Mouse (Mus musculus) CH12.LX (cell line): ENCODE data around the gene Tmem11. TPM values are rescaled to one million over a fixed set of nuclear protein-coding genes. Genes with fewer than 3 reads are reported as not detected.

ENCODE experiments used
- DNase-seq: peaks from one replicate; pipeline ENCODE4 v3.0.0-alpha.2; 2013; ENCODE audit errors: extremely low read depth
- H3K27ac ChIP-seq: 2 replicates; pipeline ENCODE4 v1.5.1; 2012; ENCODE audit warnings: low read depth, mild to moderate bottlenecking, control low read depth, moderate library complexity; ENCODE audit not compliant: insufficient read depth
- H3K27me3 ChIP-seq: replicated peaks from 2 replicates; pipeline ENCODE3; 2012; ENCODE audit warnings: inconsistent platforms
- H3K36me3 ChIP-seq, 2 experiments: replicated peaks in 1 of 2; 2 replicates each; pipeline versions ENCODE3 to v1.6.1; 2012; ENCODE audit warnings: inconsistent platforms in 1 of 2, low read length in 1 of 2, mild to moderate bottlenecking in 1 of 2, mixed read lengths in 1 of 2, moderate library complexity in 1 of 2; ENCODE audit not compliant: control insufficient read depth in 1 of 2, insufficient read depth in 1 of 2
- H3K4me1 ChIP-seq, 2 experiments: 2 replicates each; pipeline ENCODE4 v1.6.1; 2012; ENCODE audit warnings: inconsistent platforms in 1 of 2, moderate library complexity in 1 of 2; ENCODE audit not compliant: insufficient read depth in 2 of 2, control insufficient read depth in 1 of 2
- H3K4me2 ChIP-seq: 2 replicates; pipeline ENCODE4 v1.6.1; 2012; ENCODE audit warnings: low read depth, mild to moderate bottlenecking, control low read depth; ENCODE audit not compliant: poor library complexity, insufficient read depth, severe bottlenecking
- H3K4me3 ChIP-seq, 3 experiments: fragments of 150-350 bp in 1 of 3; sonication (generic) in 1 of 3; replicated peaks in 1 of 3; 2 replicates each; pipeline versions ENCODE3 to v1.5.1; 2011 to 2012; ENCODE audit warnings: low read depth in 2 of 3, low read length in 2 of 3, mild to moderate bottlenecking in 2 of 3, moderate library complexity in 2 of 3, control low read depth in 1 of 3, improper control_type of control experiment in 1 of 3, inconsistent platforms in 1 of 3, mixed read lengths in 1 of 3; ENCODE audit not compliant: poor library complexity in 1 of 3
- H3K79me2 ChIP-seq: replicated peaks from 2 replicates; pipeline ENCODE4 v1.6.1; 2012; ENCODE audit warnings: mild to moderate bottlenecking, moderate library complexity; ENCODE audit not compliant: control insufficient read depth, poor library complexity, insufficient read depth, severe bottlenecking; ENCODE audit errors: extremely low read depth
- H3K9ac ChIP-seq: 2 replicates; pipeline ENCODE4 v1.6.1; 2012; ENCODE audit warnings: low read depth, mild to moderate bottlenecking, control low read depth, moderate library complexity; ENCODE audit not compliant: insufficient read depth
- H3K9me3 ChIP-seq: replicated peaks from 2 replicates; pipeline ENCODE3; 2012; ENCODE audit warnings: low read length, inconsistent platforms, mixed read lengths
- CHD1 ChIP-seq: IDR thresholded peaks from 2 replicates; pipeline ENCODE4 v1.6.1; 2012; ENCODE audit warnings: low read depth, low read length, improper control_type of control experiment, inconsistent platforms
- CHD2 ChIP-seq: IDR thresholded peaks from 2 replicates; pipeline ENCODE4 v1.6.1; 2011; ENCODE audit warnings: low read length, improper control_type of control experiment
- CTCF ChIP-seq, 2 experiments: IDR thresholded peaks in 1 of 2; conservative IDR thresholded peaks in 1 of 2; 2 replicates each; pipeline ENCODE4 v1.5.1; 2011 to 2012; ENCODE audit warnings: low read depth in 2 of 2, low read length in 2 of 2, improper control_type of control experiment in 1 of 2, inconsistent platforms in 1 of 2, mild to moderate bottlenecking in 1 of 2, moderate library complexity in 1 of 2
- ELF1 ChIP-seq: IDR thresholded peaks from 2 replicates; pipeline ENCODE4 v1.6.1; 2014; ENCODE audit warnings: low read depth, mild to moderate bottlenecking, inconsistent platforms, low read length, improper control_type of control experiment
- EP300 ChIP-seq: IDR thresholded peaks from 2 replicates; pipeline ENCODE4 v1.6.1; 2011; ENCODE audit warnings: low read length, improper control_type of control experiment
- ETS1 ChIP-seq: conservative IDR thresholded peaks from 2 replicates; pipeline ENCODE4 v1.6.1; 2012; ENCODE audit warnings: low read depth, mild to moderate bottlenecking, inconsistent platforms, low read length, improper control_type of control experiment, moderate library complexity
- IRF4 ChIP-seq: IDR thresholded peaks from 2 replicates; pipeline ENCODE4 v1.6.1; 2014; ENCODE audit warnings: low read depth, mild to moderate bottlenecking, inconsistent platforms, low read length, improper control_type of control experiment
- JUND ChIP-seq: conservative IDR thresholded peaks from 2 replicates; pipeline ENCODE4 v1.6.1; 2011; ENCODE audit warnings: low read depth, low read length, improper control_type of control experiment
- KAT2A ChIP-seq: IDR thresholded peaks from 2 replicates; pipeline ENCODE4 v1.6.1; 2012; ENCODE audit warnings: low read length, improper control_type of control experiment, inconsistent platforms; ENCODE audit not compliant: insufficient replicate concordance
- MAFK ChIP-seq: IDR thresholded peaks from 2 replicates; pipeline ENCODE4 v1.6.1; 2011; ENCODE audit warnings: low read length, improper control_type of control experiment; ENCODE audit not compliant: insufficient replicate concordance
- MXI1 ChIP-seq: IDR thresholded peaks from 2 replicates; pipeline ENCODE4 v1.6.1; 2011; ENCODE audit warnings: mild to moderate bottlenecking, low read depth, low read length, improper control_type of control experiment
- PAX5 ChIP-seq: IDR thresholded peaks from 2 replicates; pipeline ENCODE4 v1.6.1; 2012; ENCODE audit warnings: low read length, inconsistent platforms, mixed read lengths
- POLR2A ChIP-seq: IDR thresholded peaks from 2 replicates; pipeline ENCODE4 v1.6.1; 2011; ENCODE audit warnings: low read depth, mild to moderate bottlenecking, improper control_type of control experiment, low read length
- POLR2AphosphoS2 ChIP-seq: IDR thresholded peaks from 2 replicates; pipeline ENCODE4 v1.6.1; 2011; ENCODE audit warnings: low read depth, low read length, improper control_type of control experiment
- SIN3A ChIP-seq: IDR thresholded peaks from 2 replicates; pipeline ENCODE4 v1.6.1; 2012; ENCODE audit warnings: low read length, improper control_type of control experiment, inconsistent platforms
- SMC3 ChIP-seq: IDR thresholded peaks from 2 replicates; pipeline ENCODE4 v1.6.1; 2011; ENCODE audit warnings: low read depth, low read length, improper control_type of control experiment
- USF1 ChIP-seq: IDR thresholded peaks from 2 replicates; pipeline ENCODE4 v1.6.1; 2014; ENCODE audit warnings: low read depth, mild to moderate bottlenecking, inconsistent platforms, low read length, improper control_type of control experiment
- USF2 ChIP-seq: conservative IDR thresholded peaks from 2 replicates; pipeline ENCODE4 v1.6.1; 2011; ENCODE audit warnings: low read depth, low read length, improper control_type of control experiment
- ZNF384 ChIP-seq: IDR thresholded peaks from 2 replicates; pipeline ENCODE4 v1.6.1; 2012; ENCODE audit warnings: low read depth, low read length, improper control_type of control experiment, inconsistent platforms
- dilution Hi-C: fragments of 300-500 bp; cut with MboI; formaldehyde crosslinking; loops from 2 replicates; pipeline ENCODE4 v1.14.3; 2020; ENCODE audit warnings: low sequenced_read_pairs; ENCODE audit not compliant: extremely low pct_unique_long_range_greater_than_20kb, extremely low pct_ligation_motif_present
- in situ Hi-C: fragments of 300-500 bp; cut with MboI; formaldehyde crosslinking; loops from 3 replicates; pipeline ENCODE4 v1.14.3; 2019; ENCODE audit warnings: low sequenced_read_pairs, low pct_ligation_motif_present, low pct_unique_long_range_greater_than_20kb, mixed read lengths
- polyA plus RNA-seq: library from polyadenylated mRNA; unstranded; fragments of >175 nt; gene quantifications from 2 replicates; pipeline ENCODE4 v1.2.1, GENCODE M21; 2012; ENCODE audit warnings: low read depth; ENCODE audit not compliant: insufficient read length
- total RNA-seq, 2 experiments: library from RNA; depleted of rRNA; stranded (reverse); fragments of 300-350 nt in 1 of 2; fragments of >200 nt in 1 of 2; gene quantifications; 2 replicates each; pipeline ENCODE4 v1.2.3; 2012 to 2014

Tmem11 gene
- total and polyA plus RNA-seq, 3 experiments: 71.1 to 117 (median 83.0) TPM

DNA sequence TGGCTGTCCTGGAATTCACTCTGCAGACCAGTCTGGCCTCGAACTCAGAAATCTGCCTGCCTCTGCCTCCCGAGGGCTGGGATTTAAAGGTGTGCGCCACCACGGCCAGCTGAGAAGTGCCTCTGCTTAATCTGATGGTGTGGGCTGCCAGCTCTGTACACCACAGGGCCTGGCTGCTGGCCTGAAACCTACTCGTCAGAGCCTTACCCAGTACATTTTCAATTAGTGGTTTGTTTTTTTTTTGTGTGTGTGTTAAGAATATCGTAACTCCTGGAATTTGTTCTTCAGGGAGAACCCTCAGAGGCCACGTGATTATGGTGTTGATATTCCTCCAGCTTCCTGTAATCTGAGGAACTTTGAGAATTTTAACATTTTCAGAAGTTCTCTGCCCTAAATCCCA, 22.9 kb upstream of the Tmem11 start:
- no peak overlapping the region for H3K4me3 ChIP-seq
- no peak for DNase-seq
- H3K9me3 ChIP-seq: no peaks in the 10 kb centered on the region
- no peaks in the 10 kb centered on the region for H3K27me3 ChIP-seq
- no peak overlapping the region for H3K9ac ChIP-seq
- H3K27ac ChIP-seq: no peak overlapping the region
- no peak overlapping the region for H3K4me2 ChIP-seq
- 0 out of 4 replicates have a peak, but pooled peaks cover 0 to 2% of the 10 kb centered on the region in 2 experiments for H3K4me1 ChIP-seq
- H3K79me2 ChIP-seq: no peaks in the 10 kb centered on the region
- TF ChIP-seq ZNF384 (no peak), USF1 (no peak), KAT2A (no peak), SIN3A (no peak), IRF4 (no peak), USF2 (no peak), JUND (no peak), ETS1 (no peak), MXI1 (no peak), CHD2 (no peak), POLR2A (no peak), EP300 (no peak), PAX5 (no peak), CHD1 (no peak), MAFK (no peak), POLR2AphosphoS2 (no peak), CTCF (conservative IDR thresholded peaks at IDR 0.05 in 1 of 2, IDR thresholded peaks at IDR 0.05 in 1 of 2; ENCODE audit: low read depth in 2 of 2, low read length in 2 of 2) (no peak), ELF1 (no peak)
- dilution Hi-C loops: no loop called here
- in situ Hi-C loops: loop anchor here (10.0 kb wide), 1 partner anchor 143 kb away; no protein-coding TSS in a partner anchor
- peaks cover 13 to 35% of the 10 kb centered on the region in 2 experiments for H3K36me3 ChIP-seq

DNA sequence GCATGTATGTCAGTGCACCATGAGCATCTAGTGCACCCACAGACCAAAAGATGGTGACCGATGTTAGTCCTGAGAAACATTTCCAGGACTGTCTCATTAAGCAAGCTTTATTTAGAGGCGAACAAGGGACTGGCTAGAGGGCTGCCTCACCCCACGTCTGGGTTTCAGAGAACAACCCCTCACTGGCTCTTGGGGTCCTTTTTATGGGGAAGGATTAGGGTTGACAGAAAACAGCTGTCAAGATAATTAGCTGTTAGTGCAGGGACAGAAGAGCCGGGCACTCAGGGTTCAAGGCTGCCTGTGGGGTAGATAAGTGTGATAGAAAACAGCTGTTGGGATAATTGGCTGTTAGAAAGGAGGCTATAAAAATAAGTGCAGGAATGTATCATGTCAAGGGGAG, 16.8 kb upstream of the Tmem11 start:
- H3K79me2 ChIP-seq: no peaks in the 10 kb centered on the region
- in situ Hi-C loops: no loop called here
- H3K9ac ChIP-seq: no peak overlapping the region
- no peak for DNase-seq
- no peak for TF ChIP-seq CTCF (conservative IDR thresholded peaks at IDR 0.05 in 1 of 2, IDR thresholded peaks at IDR 0.05 in 1 of 2; ENCODE audit: low read depth in 2 of 2, low read length in 2 of 2)
- no peak for TF ChIP-seq SMC3
- TF ChIP-seq MAFK: no peak
- TF ChIP-seq EP300: no peak
- TF ChIP-seq, all 38 proteins: peak for 0
- no peaks in the 10 kb centered on the region for H3K27me3 ChIP-seq
- no peaks in the 10 kb centered on the region for H3K9me3 ChIP-seq
- no peak overlapping the region for H3K4me3 ChIP-seq
- no peak overlapping the region for H3K4me2 ChIP-seq
- dilution Hi-C loops: no loop called here
- no peaks in the 10 kb centered on the region for H3K36me3 ChIP-seq
- H3K27ac ChIP-seq: no peak overlapping the region
- 0 out of 4 replicates have a peak, but pooled peaks cover 0 to 2% of the 10 kb centered on the region in 2 experiments for H3K4me1 ChIP-seq
